Mouse (Mus musculus) frontal cortex, adult (tissue): Measurements from ENCODE around the gene Nrf1.

Source experiments
- ATAC-seq: cut with Nextera tagmentation; 2 replicates; pipeline ENCODE4 v1.9.2; 2017; ENCODE audit warnings: mild to moderate bottlenecking, moderate library complexity, mixed read lengths; ENCODE audit not compliant: low TSS enrichment

Nrf1 gene

GRCm38 (mm10) chr6:30147058-30147457 lies 99.3 kb downstream of the Nrf1 start:
- ATAC-seq: no peak

- ATAC-seq: 0 out of 2 replicates have a peak, but pooled peaks have one; percentile 31
These were observed 100.0 kb downstream of the Nrf1 start for GRCm38 (mm10) chr6:30147753-30148152.

- no peak for ATAC-seq
These were observed 102.7 kb downstream of the Nrf1 start for GRCm38 (mm10) chr6:30150471-30150870.

- no peak for ATAC-seq
These were observed 104.4 kb downstream of the Nrf1 start for GRCm38 (mm10) chr6:30152163-30152562.

GRCm38 (mm10) chr6:30152649-30153048 lies 104.9 kb downstream of the Nrf1 start:
- no peak for ATAC-seq

- no peak for ATAC-seq
These were observed 105.3 kb downstream of the Nrf1 start for GRCm38 (mm10) chr6:30153076-30153475.

- no peak for ATAC-seq
These were observed 106.1 kb downstream of the Nrf1 start for GRCm38 (mm10) chr6:30153733-30154415.

GRCm38 (mm10) chr6:30159516-30160045 lies 111.8 kb downstream of the Nrf1 start:
- no peak for ATAC-seq

- ATAC-seq: no peak
These were observed 112.6 kb downstream of the Nrf1 start for GRCm38 (mm10) chr6:30160408-30160807.

- ATAC-seq: no peak
These were observed 113.8 kb downstream of the Nrf1 start for GRCm38 (mm10) chr6:30161618-30162017.

- peak; percentile 39 for ATAC-seq
These were observed 114.3 kb downstream of the Nrf1 start for GRCm38 (mm10) chr6:30162091-30162490.

GRCm38 (mm10) chr6:30166349-30166748 lies 118.6 kb downstream of the Nrf1 start:
- no peak for ATAC-seq

- ATAC-seq: no peak
These were observed 119.4 kb downstream of the Nrf1 start for GRCm38 (mm10) chr6:30167192-30167591.

- no peak for ATAC-seq
These were observed 120.5 kb downstream of the Nrf1 start for GRCm38 (mm10) chr6:30168275-30168674.

- ATAC-seq: no peak
These were observed 121.4 kb downstream of the Nrf1 start for GRCm38 (mm10) chr6:30169148-30169547.

- no peak for ATAC-seq
These were observed 123.4 kb downstream of the Nrf1 start for GRCm38 (mm10) chr6:30171226-30171625.

GRCm38 (mm10) chr6:30171967-30172366 lies 124.2 kb downstream of the Nrf1 start:
- ATAC-seq: no peak

GRCm38 (mm10) chr6:30172441-30172819 lies 124.6 kb downstream of the Nrf1 start:
- ATAC-seq: no peak

GRCm38 (mm10) chr6:30172820-30173550 lies 125.2 kb downstream of the Nrf1 start:
- no peak for ATAC-seq

- ATAC-seq: no peak
These were observed 126.0 kb downstream of the Nrf1 start for GRCm38 (mm10) chr6:30173551-30174460.

GRCm38 (mm10) chr6:30174461-30175224 lies 126.9 kb downstream of the Nrf1 start:
- ATAC-seq: no peak
